Mouse (Mus musculus) heart, embryonic 14.5 days (tissue): ENCODE measurements at regions not wholly inside any gene's neighbourhood (a gene's known extent, or its start where the extent isn't known, plus 50 kb on each side); places are given as distances from the start of the nearest gene placed in this dataset.

Experiments used
- ATAC-seq: fragments of 200-750 bp; cut with Nextera tagmentation; 2 replicates; pipeline ENCODE4 v1.8.0; 2017; ENCODE audit warnings: low read depth, moderate TSS enrichment; ENCODE audit not compliant: insufficient number of reproducible peaks, insufficient read depth, low FRiP score
- H3K27ac ChIP-seq, 2 experiments: fragments of 200-500 bp in 1 of 2; fragments of 300-500 bp in 1 of 2; sonication (generic) in 1 of 2; replicated peaks in 1 of 2; 2 replicates each; pipeline ENCODE4 v1.5.1; 2012 to 2014; ENCODE audit warnings: low read depth in 2 of 2, low read length in 2 of 2, control low read depth in 1 of 2, mild to moderate bottlenecking in 1 of 2, mixed read lengths in 1 of 2; ENCODE audit not compliant: control insufficient read depth in 1 of 2, insufficient read depth in 1 of 2
- H3K27me3 ChIP-seq: fragments of 300-500 bp; sonication (generic); 2 replicates; pipeline ENCODE4 v1.6.1; 2014; ENCODE audit warnings: mild to moderate bottlenecking, low read length, control low read depth; ENCODE audit not compliant: control insufficient read depth, insufficient read depth
- H3K36me3 ChIP-seq: fragments of 300-500 bp; sonication (generic); 2 replicates; pipeline ENCODE4 v1.6.1; 2014; ENCODE audit warnings: mild to moderate bottlenecking, control low read depth, low read length, mixed read lengths; ENCODE audit not compliant: control insufficient read depth, insufficient read depth
- H3K4me1 ChIP-seq, 2 experiments: fragments of 200-500 bp in 1 of 2; fragments of 300-500 bp in 1 of 2; sonication (generic) in 1 of 2; 2 replicates each; pipeline ENCODE4 v1.6.1; 2012 to 2014; ENCODE audit warnings: low read length in 2 of 2, control low read depth in 1 of 2, mixed read lengths in 1 of 2; ENCODE audit not compliant: control insufficient read depth in 2 of 2, insufficient read depth in 2 of 2
- H3K4me2 ChIP-seq: fragments of 300-500 bp; sonication (generic); 2 replicates; pipeline ENCODE4 v1.6.1; 2014; ENCODE audit warnings: mild to moderate bottlenecking, low read length
- H3K4me3 ChIP-seq, 2 experiments: fragments of 200-500 bp in 1 of 2; fragments of 300-500 bp in 1 of 2; sonication (generic) in 1 of 2; 2 replicates each; pipeline ENCODE4 v1.5.1; 2012 to 2014; ENCODE audit warnings: low read length in 2 of 2, mild to moderate bottlenecking in 2 of 2, control low read depth in 1 of 2, low read depth in 1 of 2, moderate library complexity in 1 of 2; ENCODE audit not compliant: control insufficient read depth in 1 of 2, insufficient read depth in 1 of 2
- H3K9ac ChIP-seq: fragments of 300-500 bp; sonication (generic); 2 replicates; pipeline ENCODE4 v1.6.1; 2014; ENCODE audit warnings: mild to moderate bottlenecking, low read length
- H3K9me3 ChIP-seq: fragments of 300-500 bp; sonication (generic); 2 replicates; pipeline ENCODE4 v1.6.1; 2016; ENCODE audit warnings: low read length, control low read depth; ENCODE audit not compliant: control insufficient read depth
- WGBS: fragments of 180-500 bp; shearing (Covaris S2); extraction: QIAGEN DNeasy Blood & Tissue Kit; methylation state at CpG from one replicate; pipeline ENCODE4 v1.1.7; 2014; 5-methylcytosine and 5-hydroxymethylcytosine counted together

- H3K4me3 ChIP-seq, result no peak overlapping the region
- 69% methylated on average over 8 of the region's 8 CpGs for WGBS
- H3K27me3 ChIP-seq, result no peaks in the 10 kb centered on the region
- no peak for ATAC-seq
- H3K9ac ChIP-seq, result no peak overlapping the region
- H3K9me3 ChIP-seq, result peaks cover 5% of the 10 kb centered on the region; the same call in 1 of the 2 replicates
- no peak overlapping the region for H3K4me2 ChIP-seq
- no peaks in the 10 kb centered on the region; a peak in 1 of 4 replicates for H3K4me1 ChIP-seq
- no peaks in the 10 kb centered on the region for H3K36me3 ChIP-seq
- H3K27ac ChIP-seq, result no peak overlapping the region
Observed at GRCm38 (mm10) chr1:164628840-164629239, 167.6 kb upstream of the Dpt start.

GRCm38 (mm10) chr1:164622946-164623345, 164.8 kb upstream of the Atp1b1 start:
- Histone ChIP-seq H3K4me1 (no peaks in the 10 kb centered on the region), H3K9me3 (no peaks in the 10 kb centered on the region), H3K36me3 (no peaks in the 10 kb centered on the region), H3K9ac (no peak overlapping the region), H3K4me2 (no peak overlapping the region), H3K27ac (no peak overlapping the region), H3K4me3 (no peak overlapping the region), H3K27me3 (no peaks in the 10 kb centered on the region)
- whole genome bisulfite sequencing, result 92% methylated on average over 4 of the region's 4 CpGs
- no peak for ATAC-seq

GRCm38 (mm10) chr1:164622417-164622816, 164.3 kb upstream of the Atp1b1 start:
- no peak for ATAC-seq
- Histone ChIP-seq H3K27ac (no peak overlapping the region), H3K36me3 (no peaks in the 10 kb centered on the region), H3K27me3 (no peaks in the 10 kb centered on the region), H3K4me3 (no peak overlapping the region), H3K9ac (no peak overlapping the region), H3K9me3 (no peaks in the 10 kb centered on the region), H3K4me1 (no peaks in the 10 kb centered on the region), H3K4me2 (no peak overlapping the region)
- 89% methylated on average over 3 of the region's 3 CpGs for WGBS

- Histone ChIP-seq H3K27ac (no peak overlapping the region), H3K4me1 (no peaks in the 10 kb centered on the region), H3K36me3 (no peaks in the 10 kb centered on the region), H3K9ac (no peak overlapping the region), H3K27me3 (no peaks in the 10 kb centered on the region), H3K4me2 (no peak overlapping the region), H3K4me3 (no peak overlapping the region), H3K9me3 (no peaks in the 10 kb centered on the region)
- ATAC-seq, result no peak
- WGBS, result 86% methylated on average over 1 of the region's 1 CpGs
Observed at GRCm38 (mm10) chr1:164620129-164620528, 162.0 kb upstream of the Atp1b1 start.

- no peak overlapping the region for H3K4me2 ChIP-seq
- H3K27ac ChIP-seq, result no peak overlapping the region
- no peak overlapping the region for H3K4me3 ChIP-seq
- no peaks in the 10 kb centered on the region for H3K36me3 ChIP-seq
- no peaks in the 10 kb centered on the region for H3K9me3 ChIP-seq
- no peak overlapping the region for H3K9ac ChIP-seq
- no peak for ATAC-seq
- no peaks in the 10 kb centered on the region for H3K4me1 ChIP-seq
- no peaks in the 10 kb centered on the region for H3K27me3 ChIP-seq
Observed at GRCm38 (mm10) chr1:164617871-164618270, 159.7 kb upstream of the Atp1b1 start.

GRCm38 (mm10) chr1:164607061-164607460, 148.9 kb upstream of the Atp1b1 start:
- Histone ChIP-seq H3K27me3 (no peaks in the 10 kb centered on the region), H3K4me2 (no peak overlapping the region), H3K4me1 (no peaks in the 10 kb centered on the region), H3K9ac (no peak overlapping the region), H3K27ac (no peak overlapping the region), H3K4me3 (no peak overlapping the region), H3K36me3 (no peaks in the 10 kb centered on the region), H3K9me3 (no peaks in the 10 kb centered on the region)
- ATAC-seq, result no peak
- 79% methylated on average over 5 of the region's 5 CpGs for WGBS

GRCm38 (mm10) chr1:164606141-164606754, 148.1 kb upstream of the Atp1b1 start:
- H3K9ac ChIP-seq, result no peak overlapping the region
- no peak for ATAC-seq
- no peaks in the 10 kb centered on the region for H3K9me3 ChIP-seq
- no peak overlapping the region for H3K4me3 ChIP-seq
- no peaks in the 10 kb centered on the region for H3K27me3 ChIP-seq
- WGBS, result 81% methylated on average over 8 of the region's 8 CpGs
- H3K4me2 ChIP-seq, result no peak overlapping the region
- no peaks in the 10 kb centered on the region for H3K36me3 ChIP-seq
- H3K27ac ChIP-seq, result no peak overlapping the region
- H3K4me1 ChIP-seq, result no peaks in the 10 kb centered on the region

GRCm38 (mm10) chr1:164603433-164603832, 145.3 kb upstream of the Atp1b1 start:
- ATAC-seq, result no peak
- Histone ChIP-seq H3K4me3 (no peak overlapping the region), H3K27ac (no peak overlapping the region), H3K9me3 (no peaks in the 10 kb centered on the region), H3K9ac (no peak overlapping the region), H3K36me3 (no peaks in the 10 kb centered on the region), H3K27me3 (no peaks in the 10 kb centered on the region), H3K4me1 (no peaks in the 10 kb centered on the region), H3K4me2 (no peak overlapping the region)
- 73% methylated on average over 3 of the region's 3 CpGs for WGBS
